ENCODE assay signal across 31 mouse cellular contexts in genomic region chr8:84053229-84053628, GRCm38 (mm10). TPM values are rescaled to one million over a fixed set of nuclear protein-coding genes. Genes with fewer than 3 reads are reported as not detected.
DNase-seq lines count a peak whose midpoint lies in the region; ATAC-seq lines count a peak whose summit lies in the region.
"Had no signal": no experiment of that assay in that cellular context is flagged by ENCODE, and none has a peak within 500 bp of the region (broad histone marks: within the 10 kb centered on the region; RNA-seq: fewer than 3 reads in every experiment).

No protein-coding gene starts in this region.

- 86% methylated on average over 5 of the region's 5 CpGs for WGBS in heart, embryonic 15.5 days

- H3K9ac ChIP-seq in heart, embryonic 15.5 days: no peak overlapping the region
- H3K9ac ChIP-seq: embryonic facial prominence, embryonic 12.5 days; embryonic facial prominence, embryonic 15.5 days; hindbrain, embryonic 12.5 days; hindbrain, embryonic 15.5 days had no signal

- no peak overlapping the region for H3K4me3 ChIP-seq in heart, embryonic 15.5 days
- H3K4me3 ChIP-seq: embryonic facial prominence, embryonic 12.5 days; embryonic facial prominence, embryonic 15.5 days; hindbrain, embryonic 12.5 days; hindbrain, embryonic 15.5 days had no signal

- H3K27ac ChIP-seq in heart, embryonic 15.5 days: peak overlapping the region; percentile 36; the same call in 1 of the 2 replicates
- H3K27ac ChIP-seq: embryonic facial prominence, embryonic 12.5 days; embryonic facial prominence, embryonic 15.5 days; hindbrain, embryonic 12.5 days; hindbrain, embryonic 15.5 days had no signal

- no peak for ATAC-seq in heart, embryonic 15.5 days (replicated peaks; ENCODE audit: insufficient number of reproducible peaks, insufficient read depth, low FRiP score, low read depth)
- ATAC-seq in megakaryocyte-erythroid progenitor cell, adult 5-6 weeks (replicated peaks; ENCODE audit: low FRiP score, low TSS enrichment, poor library complexity, severe bottlenecking): 0 out of 2 replicates have a peak, but pooled peaks have one; percentile 22
- ATAC-seq in megakaryocyte, adult 5-6 weeks (ENCODE audit: poor library complexity, severe bottlenecking): no peak
- ATAC-seq: forebrain, embryonic 14.5 days had no signal

- H3K4me1 ChIP-seq in heart, embryonic 15.5 days (replicated peaks): peaks cover 8% of the 10 kb centered on the region
- H3K4me1 ChIP-seq: embryonic facial prominence, embryonic 12.5 days; embryonic facial prominence, embryonic 15.5 days; hindbrain, embryonic 15.5 days had no signal

- no peak for DNase-seq in heart, postnatal 36 days
- DNase-seq in ES-CJ7 (ENCODE audit: low read depth, low spot score) (peak; percentile 73), R1 (ENCODE audit: low read depth, low spot score) (peak; percentile 82)
- no peak for DNase-seq in left cerebral cortex, postnatal 10 days (ENCODE audit: extremely low spot score in 1 of 2, low spot score in 2 of 2)
- DNase-seq in layer of hippocampus, adult 8-10 months (ENCODE audit: low spot score in 2 of 2): no peak
- DNase-seq: adrenal gland, postnatal 10 days; adrenal gland, postnatal 36 days; B cell, adult 2 months; cerebellum, adult 18-20 months; cerebellum, adult 9-10 months; cerebellum, postnatal 14 days; gastrocnemius, postnatal 10 days; gastrocnemius, postnatal 36 days; heart, postnatal 14 days had no signal

- H3K4me2 ChIP-seq in heart, embryonic 15.5 days: no peak overlapping the region
- H3K4me2 ChIP-seq: embryonic facial prominence, embryonic 12.5 days; embryonic facial prominence, embryonic 15.5 days; heart, embryonic 11.5 days; hindbrain, embryonic 12.5 days; hindbrain, embryonic 15.5 days had no signal

- intact Hi-C loops in heart, postnatal 36 days (cut with DNase I): no loop called here
- intact Hi-C loops in left cerebral cortex, postnatal 10 days (cut with DNase I): no loop called here

- 0 out of 2 replicates have a peak, but pooled peaks cover 3% of the 10 kb centered on the region for H3K27me3 ChIP-seq in heart, embryonic 15.5 days
- H3K27me3 ChIP-seq: embryonic facial prominence, embryonic 12.5 days; embryonic facial prominence, embryonic 15.5 days; hindbrain, embryonic 15.5 days had no signal

- no peaks in the 10 kb centered on the region for H3K36me3 ChIP-seq in heart, embryonic 15.5 days
- H3K36me3 ChIP-seq: embryonic facial prominence, embryonic 12.5 days; embryonic facial prominence, embryonic 15.5 days; G1E; hindbrain, embryonic 12.5 days; hindbrain, embryonic 15.5 days had no signal

- H3K9me3 ChIP-seq in heart, embryonic 15.5 days (replicated peaks): no peaks in the 10 kb centered on the region
- H3K9me3 ChIP-seq: embryonic facial prominence, embryonic 12.5 days; embryonic facial prominence, embryonic 15.5 days; hindbrain, embryonic 12.5 days; hindbrain, embryonic 15.5 days had no signal

RNA-seq across cellular contexts. Expression of gene Rln3, which starts 8.4 kb away (rescaled TPM):
- 0.39 TPM in 1 of 2 replicates, not detected in the other for polyA plus RNA-seq in heart, embryonic 15.5 days (2015; fragmentation: Nextera tagmentation; extraction: Ambion mirVana)
- total RNA-seq in heart, postnatal 36 days (2021): not detected
- total RNA-seq in megakaryocyte-erythroid progenitor cell, adult 5-6 weeks (2014; fragmentation: Nextera tagmentation): not detected in 2 replicates
- total RNA-seq in megakaryocyte-erythroid progenitor cell, adult 5-6 weeks (2017): not detected in 2 replicates
- total RNA-seq in left cerebral cortex, postnatal 10 days (2021): not detected
- not detected for total RNA-seq in layer of hippocampus, adult 8-10 months (2022)
- not detected in 2 replicates for total RNA-seq in megakaryocyte, adult 5-6 weeks (2015)
- not detected in 2 replicates for total RNA-seq in megakaryocyte, adult 5-6 weeks (2017)
- total RNA-seq: adrenal gland, adult 18-20 months; adrenal gland, postnatal 36 days; CH12.LX; G1E; gastrocnemius, postnatal 10 days; gastrocnemius, postnatal 36 days; granulocyte monocyte progenitor cell, adult 5-6 weeks; heart, adult 8-10 months; heart, postnatal 14 days; hematopoietic stem cell, adult 5-6 weeks had no signal
- polyA plus RNA-seq: embryonic facial prominence, embryonic 12.5 days; embryonic facial prominence, embryonic 15.5 days; forebrain, embryonic 11.5 days; forebrain, embryonic 14.5 days; G1E; heart, embryonic 11.5 days; hindbrain, embryonic 12.5 days; intestine, postnatal 0 days had no signal

RNA-seq across cellular contexts. Expression of gene Il27ra, which starts 10.8 kb away (rescaled TPM):
- polyA plus RNA-seq in heart, embryonic 15.5 days (2015; fragmentation: Nextera tagmentation; extraction: Ambion mirVana): 5.4 and 6.6 TPM in 2 replicates
- 1 to 10 TPM; 3.0 to 3.1 TPM for total RNA-seq in heart, postnatal 36 days (2021)
- 16.0 and 24.2 TPM in 2 replicates for total RNA-seq in megakaryocyte-erythroid progenitor cell, adult 5-6 weeks (2014; fragmentation: Nextera tagmentation)
- total RNA-seq in megakaryocyte-erythroid progenitor cell, adult 5-6 weeks (2017): 4.5 TPM in 2 replicates
- total RNA-seq in left cerebral cortex, postnatal 10 days (2021): 1 to 10 TPM in 1 of 2 experiments, under 1 TPM in 1; 0.86 to 1.0 TPM
- 1 to 10 TPM; 1.5 to 2.7 (median 1.8) TPM for total RNA-seq in layer of hippocampus, adult 8-10 months (2022)
- total RNA-seq in megakaryocyte, adult 5-6 weeks (2015): 1.5 and 2.2 TPM in 2 replicates
- 0.12 and 0.73 TPM in 2 replicates for total RNA-seq in megakaryocyte, adult 5-6 weeks (2017)
- total RNA-seq: G1E had no signal
- polyA plus RNA-seq: G1E had no signal

RNA-seq across cellular contexts. Expression of gene Gm10643, which starts 11.7 kb away (rescaled TPM):
- polyA plus RNA-seq in heart, embryonic 15.5 days (2015; fragmentation: Nextera tagmentation; extraction: Ambion mirVana): 0.71 and 1.3 TPM in 2 replicates
- total RNA-seq in heart, postnatal 36 days (2021): 1 to 10 TPM; 4.1 to 4.5 TPM
- total RNA-seq in megakaryocyte-erythroid progenitor cell, adult 5-6 weeks (2014; fragmentation: Nextera tagmentation): 3.3 TPM in 1 of 2 replicates, not detected in the other
- 1.6 and 4.2 TPM in 2 replicates for total RNA-seq in megakaryocyte-erythroid progenitor cell, adult 5-6 weeks (2017)
- 1 to 10 TPM; 2.8 to 3.1 TPM for total RNA-seq in left cerebral cortex, postnatal 10 days (2021)
- 1 to 10 TPM; 3.4 to 7.1 (median 5.4) TPM for total RNA-seq in layer of hippocampus, adult 8-10 months (2022)
- 1.0 and 1.4 TPM in 2 replicates for total RNA-seq in megakaryocyte, adult 5-6 weeks (2015)
- total RNA-seq in megakaryocyte, adult 5-6 weeks (2017): 1.7 and 2.4 TPM in 2 replicates

RNA-seq across cellular contexts. Expression of gene Rfx1, which starts 13.4 kb away (rescaled TPM):
- 4.5 and 7.4 TPM in 2 replicates for polyA plus RNA-seq in heart, embryonic 15.5 days (2015; fragmentation: Nextera tagmentation; extraction: Ambion mirVana)
- 10 to 100 TPM; 11.0 to 12.3 TPM for total RNA-seq in heart, postnatal 36 days (2021)
- 10.2 and 11.9 TPM in 2 replicates for total RNA-seq in megakaryocyte-erythroid progenitor cell, adult 5-6 weeks (2014; fragmentation: Nextera tagmentation)
- 2.1 and 3.7 TPM in 2 replicates for total RNA-seq in megakaryocyte-erythroid progenitor cell, adult 5-6 weeks (2017)
- 10 to 100 TPM; 19.2 to 21.3 TPM for total RNA-seq in left cerebral cortex, postnatal 10 days (2021)
- 10 to 100 TPM; 24.6 to 34.1 (median 28.3) TPM for total RNA-seq in layer of hippocampus, adult 8-10 months (2022)
- total RNA-seq in megakaryocyte, adult 5-6 weeks (2015): 9.9 and 10.6 TPM in 2 replicates
- 4.2 and 5.3 TPM in 2 replicates for total RNA-seq in megakaryocyte, adult 5-6 weeks (2017)

RNA-seq across cellular contexts. Expression of gene Palm3, which starts 32.0 kb away (rescaled TPM):
- polyA plus RNA-seq in heart, embryonic 15.5 days (2015; fragmentation: Nextera tagmentation; extraction: Ambion mirVana): 1.2 and 1.9 TPM in 2 replicates
- under 1 TPM; 0.11 to 0.87 TPM for total RNA-seq in heart, postnatal 36 days (2021)
- not detected in 2 replicates for total RNA-seq in megakaryocyte-erythroid progenitor cell, adult 5-6 weeks (2014; fragmentation: Nextera tagmentation)
- total RNA-seq in megakaryocyte-erythroid progenitor cell, adult 5-6 weeks (2017): 0.30 TPM in 1 of 2 replicates, not detected in the other
- 10 to 100 TPM in 1 of 2 experiments, 1 to 10 TPM in 1; 9.2 to 11.3 TPM for total RNA-seq in left cerebral cortex, postnatal 10 days (2021)
- total RNA-seq in layer of hippocampus, adult 8-10 months (2022): 1 to 10 TPM; 3.3 to 5.0 (median 4.2) TPM
- total RNA-seq in megakaryocyte, adult 5-6 weeks (2015): not detected in 2 replicates
- not detected in 2 replicates for total RNA-seq in megakaryocyte, adult 5-6 weeks (2017)
- total RNA-seq: G1E; granulocyte monocyte progenitor cell, adult 5-6 weeks; hematopoietic stem cell, adult 5-6 weeks had no signal

Comparison
In these comparisons a context has a peak if more than half of its experiments do, and no peak if none do; other contexts are left out.
1. DNase-seq: peak in ES-CJ7 (single experiment) and R1 (single experiment); none in heart, postnatal 36 days (0 of 2), left cerebral cortex, postnatal 10 days (0 of 2) and layer of hippocampus, adult 8-10 months (0 of 2).